ENCODE assay signal across 12 mouse cellular contexts in genomic region chr3:117183654-117184184, GRCm38 (mm10).
"Had no signal": no experiment of that assay in that cellular context is flagged by ENCODE, and none has a peak within 500 bp of the region (broad histone marks: within the 10 kb centered on the region; RNA-seq: fewer than 3 reads in every experiment).

No protein-coding gene starts in this region.

- H3K27ac ChIP-seq: liver, embryonic 15.5 days; macrophage; midbrain, embryonic 13.5 days; stomach, postnatal 0 days had no signal

- H3K4me3 ChIP-seq: liver, embryonic 15.5 days; midbrain, embryonic 13.5 days had no signal

- DNase-seq: kidney, adult 11 months; kidney, postnatal 10 days; kidney, postnatal 4 days; left cerebral cortex, postnatal 4 days; lung, adult 2 months; lung, postnatal 10 days; right cerebral cortex, postnatal 25 days; thymus, postnatal 4 days had no signal
